Mouse (Mus musculus) midbrain, embryonic 14.5 days (tissue): ENCODE measurements around the gene Syt8. TPM values are rescaled to one million over a fixed set of nuclear protein-coding genes. Genes with fewer than 3 reads are reported as not detected.
"Not testable (repeated sequence)": the region's sequence is repeated elsewhere in the genome, so short reads cannot be mapped to it uniquely, and the experiment has no call there.

Experiments used
- ATAC-seq: fragments of 200-750 bp; cut with Nextera tagmentation; 2 replicates; pipeline ENCODE4 v1.8.0; 2017; ENCODE audit warnings: moderate number of reproducible peaks, moderate library complexity; ENCODE audit not compliant: low FRiP score, low TSS enrichment
- DNase-seq: peaks from one replicate; pipeline ENCODE4 v3.0.0-alpha.2; 2015
- H3K27ac ChIP-seq: fragments of 300-500 bp; sonication (generic); replicated peaks from 2 replicates; pipeline ENCODE4 v1.5.1; 2014; ENCODE audit warnings: mild to moderate bottlenecking, low read depth, low read length, moderate library complexity
- H3K27me3 ChIP-seq: fragments of 300-500 bp; sonication (generic); 2 replicates; pipeline ENCODE4 v1.6.1; 2014; ENCODE audit warnings: low read length, control low read depth, mixed read lengths; ENCODE audit not compliant: control insufficient read depth, insufficient read depth
- H3K36me3 ChIP-seq: fragments of 300-500 bp; sonication (generic); 2 replicates; pipeline ENCODE4 v1.6.1; 2014; ENCODE audit warnings: low read length, control low read depth; ENCODE audit not compliant: control insufficient read depth, insufficient read depth
- H3K4me1 ChIP-seq: fragments of 300-500 bp; sonication (generic); 2 replicates; pipeline ENCODE4 v1.6.1; 2014; ENCODE audit warnings: mild to moderate bottlenecking, antibody characterized with exemption, low read length, control low read depth; ENCODE audit not compliant: control insufficient read depth, insufficient read depth
- H3K4me2 ChIP-seq: fragments of 300-500 bp; sonication (generic); 2 replicates; pipeline ENCODE4 v1.6.1; 2014; ENCODE audit warnings: mild to moderate bottlenecking, low read length, moderate library complexity
- H3K4me3 ChIP-seq: fragments of 300-500 bp; sonication (generic); replicated peaks from 2 replicates; pipeline ENCODE4 v1.5.1; 2014; ENCODE audit warnings: low read depth, low read length
- H3K9ac ChIP-seq: fragments of 300-500 bp; sonication (generic); replicated peaks from 2 replicates; pipeline ENCODE4 v1.6.1; 2014; ENCODE audit warnings: mild to moderate bottlenecking, low read length, moderate library complexity
- H3K9me3 ChIP-seq: fragments of 300-500 bp; sonication (generic); 2 replicates; pipeline ENCODE4 v1.6.1; 2016; ENCODE audit warnings: low read length, control low read depth, mixed read lengths; ENCODE audit not compliant: control insufficient read depth
- WGBS: fragments of 180-500 bp; shearing (Covaris S2); extraction: QIAGEN DNeasy Blood & Tissue Kit; methylation state at CpG from one replicate; pipeline ENCODE4 v1.1.7; 2014; 5-methylcytosine and 5-hydroxymethylcytosine counted together
- polyA plus RNA-seq: library from polyadenylated mRNA; unstranded; fragments of >200 nt; fragmentation: Nextera tagmentation; extraction: Ambion mirVana; gene quantifications from 2 replicates; pipeline ENCODE4 v1.2.1, GENCODE M21; 2014

Syt8 gene
- polyA plus RNA-seq, 1 experiment from 2014 or later: not detected

- Histone ChIP-seq H3K4me1 (no peaks in the 10 kb centered on the region), H3K36me3 (no peaks in the 10 kb centered on the region), H3K4me2 (no peak overlapping the region), H3K27ac (no peak overlapping the region), H3K9me3 (no peaks in the 10 kb centered on the region), H3K27me3 (no peaks in the 10 kb centered on the region), H3K4me3 (no peak overlapping the region), H3K9ac (no peak overlapping the region)
- no peak for ATAC-seq
- 36% methylated on average over 7 of the region's 7 CpGs for WGBS
- DNase-seq: no peak
These were observed 33.9 kb upstream of the Syt8 start for GRCm38 (mm10) chr7:142400750-142401142.

GRCm38 (mm10) chr7:142403591-142403990 lies 31.1 kb upstream of the Syt8 start:
- Histone ChIP-seq H3K9me3 (no peaks in the 10 kb centered on the region), H3K27ac (no peak overlapping the region), H3K4me1 (no peaks in the 10 kb centered on the region), H3K9ac (no peak overlapping the region), H3K4me2 (no peak overlapping the region), H3K36me3 (no peaks in the 10 kb centered on the region), H3K4me3 (no peak overlapping the region), H3K27me3 (no peaks in the 10 kb centered on the region)
- no peak for ATAC-seq
- WGBS: 84% methylated on average over 4 of the region's 4 CpGs
- DNase-seq: no peak

GRCm38 (mm10) chr7:142405134-142405533 lies 29.5 kb upstream of the Syt8 start:
- not testable (repeated sequence) for ATAC-seq, H3K9ac ChIP-seq, H3K36me3 ChIP-seq, H3K27ac ChIP-seq, H3K4me3 ChIP-seq, DNase-seq, H3K4me1 ChIP-seq, H3K27me3 ChIP-seq, H3K4me2 ChIP-seq, H3K9me3 ChIP-seq
- 80% methylated on average over 5 of the region's 5 CpGs for WGBS

- Histone ChIP-seq H3K4me1 (no peaks in the 10 kb centered on the region), H3K4me3 (no peak overlapping the region), H3K9me3 (no peaks in the 10 kb centered on the region), H3K9ac (no peak overlapping the region), H3K27ac (no peak overlapping the region), H3K4me2 (no peak overlapping the region), H3K36me3 (no peaks in the 10 kb centered on the region), H3K27me3 (no peaks in the 10 kb centered on the region)
- ATAC-seq (no peak), DNase-seq (no peak)
- WGBS: 78% methylated on average over 4 of the region's 4 CpGs
These were observed 26.7 kb upstream of the Syt8 start for GRCm38 (mm10) chr7:142407935-142408334.

- DNase-seq (no peak), ATAC-seq (no peak)
- 93% methylated on average over 8 of the region's 8 CpGs for WGBS
These were observed 26.0 kb upstream of the Syt8 start for GRCm38 (mm10) chr7:142408686-142409085.

GRCm38 (mm10) chr7:142409603-142410002 lies 25.0 kb upstream of the Syt8 start:
- Histone ChIP-seq H3K27ac (no peak overlapping the region), H3K4me3 (no peak overlapping the region), H3K4me2 (no peak overlapping the region), H3K36me3 (no peaks in the 10 kb centered on the region), H3K27me3 (no peaks in the 10 kb centered on the region), H3K4me1 (no peaks in the 10 kb centered on the region), H3K9ac (no peak overlapping the region), H3K9me3 (no peaks in the 10 kb centered on the region)
- ATAC-seq: no peak
- DNase-seq: no peak
- WGBS: 85% methylated on average over 3 of the region's 3 CpGs

More at GRCm38 (mm10) chr7:142408686-142409085, 26.0 kb upstream of the Syt8 start:
- Histone ChIP-seq H3K27me3 (no peaks in the 10 kb centered on the region), H3K9ac (no peak overlapping the region), H3K4me3 (no peak overlapping the region), H3K9me3 (no peaks in the 10 kb centered on the region), H3K4me2 (no peak overlapping the region), H3K36me3 (no peaks in the 10 kb centered on the region), H3K4me1 (no peaks in the 10 kb centered on the region), H3K27ac (no peak overlapping the region)

GRCm38 (mm10) chr7:142413285-142413684 lies 21.4 kb upstream of the Syt8 start:
- H3K4me2 ChIP-seq: no peak overlapping the region
- no peaks in the 10 kb centered on the region for H3K4me1 ChIP-seq
- no peaks in the 10 kb centered on the region for H3K9me3 ChIP-seq
- no peak overlapping the region for H3K9ac ChIP-seq
- no peak overlapping the region for H3K27ac ChIP-seq
- H3K36me3 ChIP-seq: no peaks in the 10 kb centered on the region
- no peak overlapping the region for H3K4me3 ChIP-seq
- ATAC-seq: no peak
- DNase-seq: no peak
- 93% methylated on average over 6 of the region's 6 CpGs for WGBS
- no peaks in the 10 kb centered on the region for H3K27me3 ChIP-seq

- Histone ChIP-seq H3K9ac (no peak overlapping the region), H3K4me1 (no peaks in the 10 kb centered on the region), H3K4me2 (no peak overlapping the region), H3K9me3 (no peaks in the 10 kb centered on the region), H3K27ac (no peak overlapping the region), H3K36me3 (no peaks in the 10 kb centered on the region), H3K27me3 (no peaks in the 10 kb centered on the region), H3K4me3 (no peak overlapping the region)
- WGBS: 65% methylated on average over 4 of the region's 4 CpGs
- DNase-seq: no peak
- no peak for ATAC-seq
These were observed 19.3 kb upstream of the Syt8 start for GRCm38 (mm10) chr7:142415314-142415713.

- H3K4me1 ChIP-seq: no peaks in the 10 kb centered on the region
- H3K9ac ChIP-seq: no peak overlapping the region
- H3K27ac ChIP-seq: no peak overlapping the region
- ATAC-seq: no peak
- 71% methylated on average over 3 of the region's 3 CpGs for WGBS
- H3K36me3 ChIP-seq: no peaks in the 10 kb centered on the region
- no peak for DNase-seq
- no peak overlapping the region for H3K4me3 ChIP-seq
- no peaks in the 10 kb centered on the region for H3K27me3 ChIP-seq
- no peak overlapping the region for H3K4me2 ChIP-seq
- H3K9me3 ChIP-seq: no peaks in the 10 kb centered on the region
These were observed 18.4 kb upstream of the Syt8 start for GRCm38 (mm10) chr7:142416225-142416624.
